Comparison of ENCODE assay signal across 26 mouse cellular contexts in the genomic region with DNA sequence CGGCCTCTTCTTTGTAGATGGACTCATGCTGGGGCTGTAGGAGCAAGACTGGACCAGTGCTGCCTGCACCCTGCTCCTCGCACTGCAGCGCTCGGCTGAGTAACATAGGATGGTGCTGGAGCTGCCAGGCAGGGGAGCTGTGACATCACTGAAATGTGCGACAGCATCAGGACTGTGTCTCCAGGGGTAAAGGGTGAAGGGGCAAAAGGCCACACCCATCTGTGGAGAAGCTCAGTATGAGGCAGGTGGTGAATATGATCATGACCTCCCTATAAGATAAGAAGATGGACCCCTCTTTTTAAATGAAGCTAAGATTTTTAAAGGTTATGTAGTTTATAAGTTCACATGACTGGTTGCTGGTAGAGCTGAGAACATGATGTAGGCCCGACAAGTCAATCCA. TPM values are rescaled to one million over a fixed set of nuclear protein-coding genes. Genes with fewer than 3 reads are reported as not detected.
A peak's percentile ranks its signal among the peaks of the same experiment; 100 is the strongest.
DNase-seq lines count a peak whose midpoint lies in the region; ATAC-seq and TF ChIP-seq lines count a peak whose summit lies in the region.
"Had no signal": no experiment of that assay in that cellular context is flagged by ENCODE, and none has a peak within 500 bp of the region (broad histone marks: within the 10 kb centered on the region; RNA-seq: fewer than 3 reads in every experiment).

Gene Trp53tg5 (minus strand): TSS at position 101 of the 400 bp plus-strand sequence.

- H3K4me2 ChIP-seq in embryonic facial prominence, embryonic 12.5 days (replicated peaks), result no peak within 1 kb of the TSS
- H3K4me2 ChIP-seq in heart, embryonic 11.5 days, result no peak within 1 kb of the TSS

- peak; percentile 28; the same call in 1 of the 2 replicates for ATAC-seq in embryonic facial prominence, embryonic 12.5 days (ENCODE audit: insufficient number of reproducible peaks, insufficient read depth, low FRiP score, low TSS enrichment)
- ATAC-seq in heart, embryonic 11.5 days (replicated peaks; ENCODE audit: insufficient number of reproducible peaks, low FRiP score, low TSS enrichment), result 0 out of 2 replicates have a peak, but pooled peaks have one; percentile 7
- ATAC-seq: activated CD4-positive, CD25-positive, alpha-beta regulatory T cell, adult 4 months; Patski had no signal

- no peak for DNase-seq in embryonic facial prominence, embryonic 10.5 days (ENCODE audit: low spot score)
- no peak for DNase-seq in heart, postnatal 25 days (ENCODE audit: low spot score)
- no peak for DNase-seq in testis, postnatal 10 days (ENCODE audit: low spot score)
- DNase-seq: adrenal gland, adult 2 months; adrenal gland, adult 8-10 months; adrenal gland, postnatal 10 days; adrenal gland, postnatal 14 days; adrenal gland, postnatal 25 days; adrenal gland, postnatal 36 days; B cell, adult 2 months; cerebellum, adult 11 months; cerebellum, adult 11-12 months; cerebellum, adult 18-20 months had no signal

- no peak within 1 kb of the TSS for H3K4me3 ChIP-seq in embryonic facial prominence, embryonic 12.5 days
- H3K4me3 ChIP-seq in embryonic facial prominence, embryonic 10.5 days, result no peak within 1 kb of the TSS
- no peak within 1 kb of the TSS for H3K4me3 ChIP-seq in heart, embryonic 11.5 days (ENCODE audit: low read depth, low read length)
- peak within 1 kb of the TSS; percentile 87 for H3K4me3 ChIP-seq in testis, adult 2 months (ENCODE audit: control insufficient read depth, low read depth, low read length)

- no peak within 1 kb of the TSS for H3K27ac ChIP-seq in embryonic facial prominence, embryonic 12.5 days
- H3K27ac ChIP-seq in embryonic facial prominence, embryonic 10.5 days (replicated peaks), result no peak within 1 kb of the TSS
- no peak within 1 kb of the TSS for H3K27ac ChIP-seq in heart, embryonic 11.5 days (ENCODE audit: low read depth, low read length)
- H3K27ac ChIP-seq in testis, adult 2 months (ENCODE audit: control insufficient read depth, insufficient read depth, low read depth, low read length), result peak within 1 kb of the TSS; percentile 14; the same call in 1 of the 2 replicates

- no peak for TF ChIP-seq CTCF in testis, adult 2 months (IDR thresholded peaks at IDR 0.05; ENCODE audit: control insufficient read depth, insufficient read depth, insufficient replicate concordance, low read depth, low read length)

- no peaks in the 10 kb centered on the region for H3K4me1 ChIP-seq in embryonic facial prominence, embryonic 12.5 days
- H3K4me1 ChIP-seq in embryonic facial prominence, embryonic 10.5 days, result no peaks in the 10 kb centered on the region
- no peaks in the 10 kb centered on the region for H3K4me1 ChIP-seq in heart, embryonic 11.5 days (ENCODE audit: control insufficient read depth, insufficient read depth, low read length)
- H3K4me1 ChIP-seq in testis, adult 2 months (ENCODE audit: control insufficient read depth, insufficient read depth, low read length), result no peaks in the 10 kb centered on the region

- 84% methylated on average over 6 of the region's 6 CpGs for WGBS in embryonic facial prominence, embryonic 12.5 days
- 81% methylated on average over 6 of the region's 6 CpGs for WGBS in embryonic facial prominence, embryonic 10.5 days
- WGBS in heart, embryonic 11.5 days (ENCODE audit: insufficient replicate concordance), result 83% methylated on average over 6 of the region's 6 CpGs

- peaks cover 11% of the 10 kb centered on the region for H3K36me3 ChIP-seq in embryonic facial prominence, embryonic 12.5 days
- peaks cover 27% of the 10 kb centered on the region for H3K36me3 ChIP-seq in embryonic facial prominence, embryonic 10.5 days (replicated peaks)
- H3K36me3 ChIP-seq in heart, embryonic 11.5 days (ENCODE audit: control insufficient read depth, insufficient read depth, low read length), result no peaks in the 10 kb centered on the region
- H3K36me3 ChIP-seq in testis, adult 2 months (ENCODE audit: control insufficient read depth, insufficient read depth, low read length), result peaks cover 7% of the 10 kb centered on the region; the same call in 1 of the 2 replicates

- peak; percentile 67; the same call in 1 of the 2 replicates for TF ChIP-seq POLR2A in testis, adult 2 months (IDR thresholded peaks at IDR 0.05; ENCODE audit: control insufficient read depth, low read depth, low read length)

- H3K9me3 ChIP-seq in embryonic facial prominence, embryonic 12.5 days, result no peaks in the 10 kb centered on the region
- H3K9me3 ChIP-seq in embryonic facial prominence, embryonic 10.5 days, result no peaks in the 10 kb centered on the region
- no peaks in the 10 kb centered on the region for H3K9me3 ChIP-seq in heart, embryonic 11.5 days (replicated peaks; ENCODE audit: control insufficient read depth, low read length)
- H3K9me3 ChIP-seq: G1E had no signal

- no peak within 1 kb of the TSS for H3K9ac ChIP-seq in embryonic facial prominence, embryonic 12.5 days
- H3K9ac ChIP-seq in heart, embryonic 11.5 days (ENCODE audit: low read depth, low read length), result peak within 1 kb of the TSS; percentile 22; the same call in 1 of the 2 replicates

- no peaks in the 10 kb centered on the region for H3K27me3 ChIP-seq in embryonic facial prominence, embryonic 12.5 days
- no peaks in the 10 kb centered on the region for H3K27me3 ChIP-seq in embryonic facial prominence, embryonic 10.5 days (replicated peaks; ENCODE audit: low read depth, poor library complexity, severe bottlenecking)
- H3K27me3 ChIP-seq in heart, embryonic 11.5 days (ENCODE audit: control insufficient read depth, insufficient read depth, low read length), result no peaks in the 10 kb centered on the region
- H3K27me3 ChIP-seq in testis, adult 2 months (ENCODE audit: control insufficient read depth, insufficient read depth, low read length), result no peaks in the 10 kb centered on the region
- H3K27me3 ChIP-seq: CH12.LX, Patski had no signal

- intact Hi-C loops in heart, postnatal 25 days (cut with DNase I), result no loop called here

RNA-seq across cellular contexts. Expression of gene Trp53tg5, which starts in this region (rescaled TPM):
- polyA plus RNA-seq in embryonic facial prominence, embryonic 12.5 days (2016; fragmentation: Nextera tagmentation; extraction: Ambion mirVana), result not detected in 2 replicates
- polyA plus RNA-seq in embryonic facial prominence, embryonic 10.5 days (2016; fragmentation: Nextera tagmentation; extraction: Ambion mirVana), result not detected in 2 replicates
- polyA plus RNA-seq in heart, embryonic 11.5 days (2014; fragmentation: Nextera tagmentation; extraction: Ambion mirVana), result not detected in 2 replicates
- not detected for total RNA-seq in heart, postnatal 25 days (2021)
- 97.8 and 104 TPM in 2 replicates for polyA plus RNA-seq in testis, adult 2 months (2012; rRNA removed)
- total RNA-seq: adrenal gland, adult 18-20 months; adrenal gland, adult 2 months; adrenal gland, adult 8-10 months; adrenal gland, postnatal 10 days; adrenal gland, postnatal 14 days; adrenal gland, postnatal 25 days; adrenal gland, postnatal 36 days; adrenal gland, postnatal 4 days; CH12.LX; G1E; MEL had no signal
- polyA plus RNA-seq: adrenal gland, adult 2 months; brain, embryonic 14.5 days; C2C12; CD4-positive, CD25-positive, alpha-beta regulatory T cell, adult 4 months; G1E had no signal

Comparison
In these comparisons a context has a peak if more than half of its experiments do, and no peak if none do; other contexts are left out.
1. RNA of gene Trp53tg5 (polyA plus RNA-seq): 97.8 to 104 TPM in testis, adult 2 months; not detected in embryonic facial prominence, embryonic 12.5 days, not detected in embryonic facial prominence, embryonic 10.5 days and not detected in heart, embryonic 11.5 days; every median in the first group is over 10 times any median in the second.
2. Peak in ATAC-seq in embryonic facial prominence, embryonic 12.5 days; RNA of the gene not detected or under 1 TPM.
3. Peak in ATAC-seq and H3K9ac ChIP-seq in heart, embryonic 11.5 days; RNA of the gene not detected or under 1 TPM.